Mouse (Mus musculus): ENCODE measurements around the gene Slfn2.
A peak's percentile ranks its signal among the peaks of the same experiment; 100 is the strongest.

Slfn2 gene

GRCm38 (mm10) chr11:83077714-83078422 is 13.0 kb downstream of the Slfn2 start:
- DNase-seq (ENCODE audit: low spot score), result peak; percentile 37

GRCm38 (mm10) chr11:83078423-83079140 is 13.7 kb downstream of the Slfn2 start:
- no peak for DNase-seq (ENCODE audit: low spot score)

- no peak for DNase-seq (ENCODE audit: low spot score)
Measured at GRCm38 (mm10) chr11:83079487-83080199, 14.7 kb downstream of the Slfn2 start.

- no peak for DNase-seq (ENCODE audit: low spot score)
Measured at GRCm38 (mm10) chr11:83082741-83083473, 18.0 kb downstream of the Slfn2 start.

- DNase-seq (ENCODE audit: low spot score), result no peak
Measured at GRCm38 (mm10) chr11:83084161-83084560, 19.2 kb downstream of the Slfn2 start.

- DNase-seq (ENCODE audit: low spot score), result no peak
Measured at GRCm38 (mm10) chr11:83084761-83085160, 19.8 kb downstream of the Slfn2 start.

GRCm38 (mm10) chr11:83115138-83115537 is 50.2 kb downstream of the Slfn2 start:
- DNase-seq (ENCODE audit: low spot score), result no peak

GRCm38 (mm10) chr11:83116597-83117227 is 51.8 kb downstream of the Slfn2 start, which contains the start of gene Slfn1:
Gene Slfn1 (plus strand): TSS chr11:83116849.
- DNase-seq (ENCODE audit: low spot score), result no peak

- no peak for DNase-seq (ENCODE audit: low spot score)
Measured at GRCm38 (mm10) chr11:83118056-83118455, 53.1 kb downstream of the Slfn2 start.
